Mouse (Mus musculus) gastrocnemius, postnatal 36 days (tissue): ENCODE data around the gene Thada. TPM values are rescaled to one million over a fixed set of nuclear protein-coding genes. Genes with fewer than 3 reads are reported as not detected.

Source experiments
- DNase-seq, 2 experiments: peaks; one replicate each; pipeline ENCODE4 v3.0.0; 2022
- intact Hi-C: fragments of 180-260 bp; cut with DNase I; formaldehyde crosslinking; loops from one replicate; pipeline ENCODE4 v1.15.1; 2025
- total RNA-seq, 2 experiments: library from RNA; stranded (reverse); gene quantifications; 2 replicates each; pipeline ENCODE4 v1.2.3; 2021

Thada gene
- total RNA-seq, 2 experiments from 2014 or later = 4.3 to 5.8 TPM

DNA sequence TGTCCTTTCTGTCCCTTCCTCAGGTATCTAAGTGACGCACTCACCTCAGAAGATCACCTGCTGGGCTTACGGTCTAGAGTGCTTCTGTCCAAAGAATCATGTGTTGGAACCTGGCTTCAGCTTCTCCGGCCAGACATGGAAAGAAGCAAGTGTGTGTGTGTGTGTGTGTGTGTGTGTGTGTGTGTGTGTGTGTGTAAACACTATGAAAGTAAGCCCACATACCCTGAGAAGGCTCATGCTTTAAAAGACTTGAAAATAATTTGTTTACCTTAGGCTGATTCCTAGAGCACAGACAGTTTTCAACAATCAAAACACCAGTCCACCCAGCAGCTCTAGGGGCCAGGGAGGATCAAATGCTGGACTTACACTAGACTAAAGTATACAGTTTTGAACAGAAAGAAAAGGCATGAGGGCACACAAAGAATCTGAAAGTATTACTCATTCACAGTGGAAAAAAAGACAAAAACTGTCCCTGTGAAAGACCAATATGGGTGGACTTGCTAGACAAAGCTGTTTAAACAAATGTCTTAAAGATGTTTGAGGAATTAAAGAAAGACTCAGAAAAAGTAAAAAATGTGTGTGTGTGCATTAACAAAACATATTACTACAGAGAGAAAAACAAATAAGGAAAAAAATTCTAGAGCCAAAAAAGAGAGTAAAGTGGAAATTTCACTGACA lies 112.6 kb downstream of the Thada start:
- no peak for DNase-seq
- intact Hi-C loops = no loop called here

DNA sequence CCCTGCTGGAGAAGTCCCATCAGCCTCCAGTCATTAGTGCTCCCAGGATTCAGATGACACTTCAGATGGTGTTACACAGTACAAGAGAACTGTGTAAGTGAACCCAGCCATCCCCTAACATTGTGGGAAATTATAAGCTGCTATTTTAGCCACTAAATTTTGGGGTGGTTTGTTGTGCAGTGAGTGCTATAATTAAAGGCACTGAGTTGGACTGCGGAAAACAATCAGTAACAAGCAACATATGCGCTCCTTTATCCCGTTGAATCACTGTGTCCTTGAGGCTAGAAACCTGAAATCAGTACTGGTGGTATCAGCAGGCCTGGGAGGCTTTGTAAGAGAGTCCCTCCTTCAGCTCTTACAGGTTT lies 113.2 kb downstream of the Thada start:
- intact Hi-C loops = no loop called here
- no peak for DNase-seq

DNA sequence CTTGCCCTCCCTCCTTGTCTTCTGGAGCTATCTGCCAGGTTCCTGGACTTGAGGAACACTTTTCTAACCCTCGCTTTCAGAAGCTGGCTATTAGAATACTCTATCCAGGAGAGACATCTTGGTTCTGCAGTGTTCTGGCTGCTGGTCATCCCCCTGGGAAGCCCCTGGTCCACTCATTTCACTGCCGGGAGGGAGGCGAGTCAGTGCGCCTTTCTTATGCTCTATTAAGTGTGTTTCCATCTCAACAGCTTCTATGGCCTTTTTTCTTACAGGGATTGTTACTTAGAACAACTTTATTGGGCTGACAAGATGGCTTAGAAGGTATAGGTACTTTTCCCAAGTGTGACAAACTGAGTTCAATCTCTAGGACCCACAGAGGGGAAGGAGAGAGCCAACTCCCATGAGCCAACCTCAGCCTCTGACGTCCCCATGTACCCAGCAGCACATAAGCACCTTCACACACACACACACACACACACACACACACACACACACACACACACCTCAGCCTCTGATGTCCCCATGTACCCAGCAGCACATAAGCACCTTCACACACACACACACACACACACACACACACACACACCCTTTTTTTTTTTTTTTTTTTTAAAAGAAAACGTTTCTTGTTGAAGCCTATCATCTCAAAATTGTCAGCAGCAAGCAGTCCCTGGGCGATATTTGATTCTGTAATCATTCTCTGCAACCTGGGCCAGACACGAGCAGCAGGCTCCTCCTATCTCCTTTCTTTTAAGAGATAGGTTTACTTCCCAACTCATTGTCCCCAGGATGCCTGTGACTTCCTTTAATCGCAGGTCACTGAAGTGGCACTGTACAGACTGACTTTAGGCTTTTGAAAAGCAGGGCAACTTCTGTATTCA lies 113.9 kb downstream of the Thada start:
- intact Hi-C loops = no loop called here
- no peak for DNase-seq

DNA sequence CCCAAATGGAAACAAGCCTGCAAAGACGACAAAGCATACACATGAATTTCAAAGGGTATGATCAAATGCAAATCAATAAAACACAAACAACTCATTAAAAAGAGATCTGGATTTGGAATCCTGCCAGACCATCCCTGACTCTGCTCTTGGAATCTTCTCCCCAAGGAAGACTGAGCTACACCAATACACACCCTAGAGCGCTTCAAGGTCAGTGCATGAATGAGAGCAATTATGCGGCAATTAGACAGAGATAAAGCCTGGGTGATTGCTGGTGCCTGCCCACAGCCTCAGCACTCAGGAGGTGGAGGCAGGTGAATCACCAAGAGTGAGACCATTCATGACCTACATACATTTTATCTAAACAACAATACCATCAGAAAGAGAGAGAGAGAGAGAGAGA lies 114.7 kb downstream of the Thada start:
- no peak for DNase-seq
- intact Hi-C loops = no loop called here

DNA sequence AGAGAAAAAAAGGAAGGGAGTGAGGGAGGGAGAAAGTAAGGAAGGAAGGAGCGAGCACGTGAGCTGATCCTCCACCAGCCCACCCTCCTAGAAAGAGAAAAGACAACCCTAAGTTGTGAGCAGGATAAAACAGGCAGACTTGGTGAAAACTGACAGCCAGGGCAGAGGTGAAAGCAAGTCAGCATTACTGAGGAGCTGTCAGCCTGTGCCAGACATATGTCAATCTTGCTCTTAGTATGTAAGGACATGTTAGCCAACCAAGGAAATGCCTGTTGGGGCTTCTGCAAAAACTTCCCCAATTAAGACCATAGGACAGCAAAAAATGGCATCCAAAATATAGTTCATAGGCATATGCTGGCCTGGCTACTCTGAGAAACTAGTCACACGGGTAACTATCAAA lies 117.1 kb downstream of the Thada start:
- DNase-seq = no peak
- intact Hi-C loops = no loop called here

DNA sequence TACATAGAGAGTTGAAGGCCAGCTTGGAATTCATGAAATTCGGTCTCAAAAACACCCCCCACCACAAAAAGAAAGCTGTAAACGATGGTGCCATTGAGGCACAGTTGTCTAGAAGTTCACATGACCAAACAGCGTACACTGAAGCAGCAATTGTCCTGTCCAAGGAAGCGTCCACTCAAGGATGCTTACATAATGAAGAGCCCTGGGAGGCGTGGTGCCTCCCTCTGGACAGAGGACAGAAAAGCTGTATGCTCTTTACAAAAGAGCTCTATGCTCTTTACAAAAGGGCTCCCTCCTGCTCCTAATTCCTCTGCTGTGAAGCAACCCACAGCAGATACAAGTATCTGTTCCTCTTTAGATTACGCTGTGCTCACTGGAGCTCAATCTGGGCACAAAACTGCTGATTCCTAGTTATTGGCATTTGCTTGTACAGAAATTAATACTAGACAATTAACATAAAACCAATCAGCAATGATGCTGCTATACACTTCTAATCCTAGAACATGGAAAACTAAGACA lies 123.6 kb downstream of the Thada start:
- no peak for DNase-seq
- intact Hi-C loops = no loop called here

DNA sequence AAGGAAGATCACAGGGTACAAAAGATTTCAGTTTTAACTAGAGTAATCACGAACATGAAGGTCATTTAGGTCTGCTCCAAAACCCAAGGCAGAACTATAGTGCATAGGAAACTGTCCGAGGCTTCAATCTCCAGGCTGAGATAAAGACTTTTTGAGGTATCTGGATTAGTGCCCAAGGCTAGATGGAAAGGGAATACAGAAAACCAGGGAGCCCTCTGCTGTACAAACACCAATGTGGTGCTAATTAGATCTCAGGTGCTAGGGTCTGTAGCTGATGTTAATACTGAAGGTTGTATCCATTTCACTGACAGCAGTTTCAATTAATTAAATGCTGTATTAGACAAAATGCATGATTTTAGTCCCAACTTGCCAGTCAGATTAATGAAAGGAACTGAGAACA lies 124.3 kb downstream of the Thada start:
- intact Hi-C loops = no loop called here

DNA sequence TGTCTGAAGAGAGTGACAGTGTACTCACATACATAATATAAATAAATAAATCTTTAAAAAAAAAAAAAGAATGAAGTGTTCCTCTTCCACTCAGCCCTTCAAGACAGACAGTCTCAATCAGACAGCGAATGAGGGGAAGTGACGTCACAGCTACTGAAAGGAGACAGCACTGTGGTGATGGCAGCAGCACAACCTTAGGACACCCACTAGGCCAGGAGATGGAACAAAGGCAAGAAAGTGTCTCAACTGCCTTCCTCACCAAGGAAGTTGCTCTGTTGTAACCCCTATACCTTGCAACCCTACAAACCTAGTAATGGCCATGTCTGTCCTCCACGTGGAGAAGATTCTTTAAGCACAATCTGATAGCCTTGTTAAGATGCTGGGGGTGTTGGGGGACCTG lies 125.4 kb downstream of the Thada start:
- intact Hi-C loops = no loop called here
- no peak for DNase-seq

More for the DNA sequence above, 124.3 kb downstream of the Thada start:
- DNase-seq = no peak

DNA sequence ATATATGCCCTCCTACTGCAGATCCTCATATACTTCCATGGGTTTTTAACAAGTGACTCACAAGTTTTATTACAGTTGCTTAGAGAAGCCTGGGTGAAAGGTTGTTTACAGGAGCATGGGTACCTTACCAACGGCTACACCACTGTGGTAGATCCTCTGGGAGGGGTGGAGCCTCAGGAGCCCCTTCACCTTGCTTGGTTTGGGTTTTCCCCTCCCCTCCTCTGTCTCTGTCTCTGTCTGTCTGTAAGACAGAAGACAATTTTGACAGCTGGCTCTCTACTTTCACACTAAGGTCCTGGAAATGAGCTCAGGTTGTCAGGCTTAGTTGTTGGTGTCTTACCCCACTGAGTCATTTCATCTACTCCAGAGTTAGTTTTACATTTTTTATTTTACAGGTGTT lies 130.0 kb downstream of the Thada start:
- no peak for DNase-seq
- intact Hi-C loops = loop anchor here (5.0 kb wide), 1 partner anchor 109 kb away; no protein-coding TSS in a partner anchor

DNA sequence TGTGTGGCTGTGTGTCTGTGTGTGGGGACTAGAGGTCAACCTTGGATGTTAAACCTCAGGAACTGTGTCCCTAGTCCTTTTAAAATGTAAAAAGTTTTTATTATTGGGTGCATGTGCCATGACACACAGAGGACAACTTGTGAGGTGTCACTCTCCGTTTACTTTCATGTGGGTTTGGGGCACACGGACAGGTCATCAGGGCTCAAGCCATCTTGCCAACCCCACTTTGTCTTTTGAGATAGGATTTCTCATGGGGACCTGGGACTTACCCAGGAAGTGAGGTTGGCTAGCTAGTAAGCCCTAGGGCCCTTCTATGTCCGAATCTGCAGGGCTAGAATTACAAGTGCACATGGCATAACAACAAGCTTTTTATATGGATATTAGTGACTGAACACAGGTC lies 130.9 kb downstream of the Thada start:
- no peak for DNase-seq
- intact Hi-C loops = loop anchor here (5.0 kb wide), 1 partner anchor 108 kb away; no protein-coding TSS in a partner anchor

DNA sequence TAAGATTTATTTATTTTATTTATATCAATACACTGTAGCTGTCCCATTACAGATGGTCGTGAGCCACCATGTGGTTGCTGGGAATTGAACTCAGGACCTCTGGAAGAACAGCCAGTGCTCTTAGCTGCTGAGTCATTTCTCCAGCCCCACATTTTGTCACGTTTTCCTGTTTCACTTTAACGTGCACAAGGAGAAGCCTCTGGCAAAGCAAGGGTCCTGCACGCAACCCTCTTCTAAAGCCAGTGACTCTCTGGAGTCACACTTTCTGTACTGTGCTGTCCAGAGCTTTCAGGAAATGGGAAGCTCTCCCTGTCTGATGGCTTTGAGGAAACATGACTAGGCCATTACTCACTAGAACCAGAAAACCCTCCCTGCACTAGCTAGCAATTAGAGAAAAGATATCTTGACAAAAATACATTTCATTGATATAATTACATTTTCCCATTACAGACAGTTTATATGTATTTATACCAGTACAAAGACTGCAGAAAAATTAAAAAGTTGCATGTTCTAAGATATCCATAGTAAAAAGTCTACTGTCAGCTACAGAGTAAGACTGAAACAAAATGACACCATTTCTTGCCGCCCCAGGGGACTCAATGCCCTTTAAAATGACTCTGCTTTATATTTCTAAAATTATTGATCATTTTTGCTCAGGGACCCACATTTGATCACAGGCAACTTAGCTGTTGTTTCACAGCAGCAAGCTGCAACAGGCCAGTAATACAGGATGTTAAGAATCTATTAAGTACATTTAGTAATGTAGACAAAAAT lies 131.6 kb downstream of the Thada start:
- intact Hi-C loops = loop anchor here (5.0 kb wide), 1 partner anchor 107 kb away; no protein-coding TSS in a partner anchor

DNA sequence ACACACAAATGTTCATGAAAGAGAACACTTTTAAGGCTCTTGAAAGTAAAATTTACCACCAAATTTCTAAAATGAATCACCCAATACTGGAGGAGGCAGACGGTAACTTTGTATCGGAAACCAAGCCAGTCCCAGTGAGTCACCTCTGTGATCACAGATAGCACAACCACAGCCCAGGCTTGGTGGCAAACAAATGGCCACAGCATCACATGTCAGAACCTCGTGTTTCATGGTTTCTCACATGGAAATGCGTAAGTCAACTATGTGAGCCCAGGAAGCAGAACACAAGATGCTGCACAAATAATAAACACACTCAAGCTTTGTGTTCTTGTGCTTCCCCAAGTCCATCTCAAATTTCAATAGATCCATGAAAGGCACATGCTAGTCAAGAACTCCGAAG lies 133.1 kb downstream of the Thada start:
- intact Hi-C loops = no loop called here
- no peak for DNase-seq

More for the DNA sequence above, 131.6 kb downstream of the Thada start:
- no peak for DNase-seq

DNA sequence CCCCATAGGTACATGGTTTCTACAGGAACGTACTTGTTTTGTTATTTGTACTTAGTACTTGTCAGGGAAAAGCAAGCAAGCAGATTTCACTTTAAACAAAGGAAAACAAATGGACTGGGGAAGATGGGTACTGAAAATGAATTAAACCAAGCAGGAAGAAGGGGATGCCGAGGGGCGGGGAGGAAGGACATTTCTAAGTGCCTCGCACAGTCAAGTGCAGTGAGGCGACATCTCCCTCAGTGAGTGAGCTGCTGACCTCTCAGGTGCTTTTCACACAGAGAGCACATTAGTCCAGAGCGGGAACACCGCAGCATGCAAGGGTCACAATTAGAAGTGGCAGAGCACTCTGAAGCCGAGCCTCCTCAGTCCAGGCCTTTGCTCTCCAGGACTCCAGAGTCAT lies 135.0 kb downstream of the Thada start:
- intact Hi-C loops = no loop called here
- no peak for DNase-seq

DNA sequence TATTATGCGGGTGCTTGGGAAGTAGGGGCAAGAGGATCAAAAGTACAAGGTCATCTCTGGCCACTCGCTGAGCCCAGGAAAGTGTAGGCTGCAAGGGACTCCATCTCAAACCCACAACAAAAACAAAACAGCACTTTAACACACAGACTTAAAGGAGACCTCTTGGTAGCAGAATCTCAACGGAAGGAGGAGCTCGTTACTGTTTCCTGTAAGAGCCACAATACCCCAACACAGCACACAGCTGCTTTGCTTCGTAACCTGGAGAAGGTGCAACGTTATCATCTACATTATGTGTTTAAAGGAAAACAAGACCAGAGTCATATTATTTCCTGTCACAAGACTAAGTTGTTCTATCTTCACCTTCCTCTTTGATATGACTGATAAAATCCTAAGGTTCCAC lies 135.5 kb downstream of the Thada start:
- no peak for DNase-seq
- intact Hi-C loops = no loop called here

DNA sequence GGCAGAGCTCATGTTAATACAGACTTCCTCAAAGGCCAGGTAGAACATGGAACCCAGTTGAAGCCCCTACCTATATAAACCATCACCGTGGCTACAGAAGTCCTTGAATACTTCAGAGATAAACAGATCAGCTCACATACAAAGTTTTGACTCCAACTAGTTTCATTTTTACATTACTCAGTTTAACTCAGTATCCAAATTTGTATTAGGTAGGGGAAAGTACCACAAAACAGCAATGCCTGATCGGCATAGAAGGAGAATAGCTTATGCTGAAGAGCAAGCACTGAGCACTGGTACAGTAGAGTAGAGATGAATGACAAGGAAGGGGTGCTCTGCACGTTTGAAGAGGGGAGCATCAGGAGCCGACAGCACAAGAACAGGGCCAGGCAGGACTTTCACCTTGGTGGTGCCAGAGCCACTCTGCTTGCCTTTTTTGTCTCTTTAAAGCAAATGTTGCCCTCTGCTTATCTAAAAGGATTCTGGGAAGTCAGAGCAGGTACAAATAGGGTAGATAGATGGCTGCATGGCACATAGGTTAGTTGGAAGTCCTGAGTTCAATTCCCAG lies 136.0 kb downstream of the Thada start:
- intact Hi-C loops = no loop called here

DNA sequence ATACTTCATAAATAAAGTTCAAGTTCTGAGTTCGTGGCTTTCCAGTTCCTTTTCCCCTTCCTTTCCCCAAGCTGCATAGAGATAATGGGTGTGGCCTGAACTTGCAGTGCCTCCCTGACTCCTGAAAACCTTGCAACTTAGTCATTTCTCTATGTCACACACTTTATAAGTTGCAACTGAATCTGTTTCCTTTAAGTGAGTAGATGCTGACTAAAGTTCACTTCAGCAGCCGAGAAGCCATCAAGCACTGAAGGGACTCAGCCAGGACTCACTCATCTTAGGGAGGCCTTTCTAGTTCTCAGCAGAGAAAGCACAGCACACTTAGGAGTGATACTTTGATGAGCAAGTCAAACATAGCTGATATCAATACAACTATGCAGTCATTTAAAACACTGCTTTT lies 137.5 kb downstream of the Thada start:
- intact Hi-C loops = no loop called here
- no peak for DNase-seq

More for the DNA sequence above, 136.0 kb downstream of the Thada start:
- DNase-seq = no peak

DNA sequence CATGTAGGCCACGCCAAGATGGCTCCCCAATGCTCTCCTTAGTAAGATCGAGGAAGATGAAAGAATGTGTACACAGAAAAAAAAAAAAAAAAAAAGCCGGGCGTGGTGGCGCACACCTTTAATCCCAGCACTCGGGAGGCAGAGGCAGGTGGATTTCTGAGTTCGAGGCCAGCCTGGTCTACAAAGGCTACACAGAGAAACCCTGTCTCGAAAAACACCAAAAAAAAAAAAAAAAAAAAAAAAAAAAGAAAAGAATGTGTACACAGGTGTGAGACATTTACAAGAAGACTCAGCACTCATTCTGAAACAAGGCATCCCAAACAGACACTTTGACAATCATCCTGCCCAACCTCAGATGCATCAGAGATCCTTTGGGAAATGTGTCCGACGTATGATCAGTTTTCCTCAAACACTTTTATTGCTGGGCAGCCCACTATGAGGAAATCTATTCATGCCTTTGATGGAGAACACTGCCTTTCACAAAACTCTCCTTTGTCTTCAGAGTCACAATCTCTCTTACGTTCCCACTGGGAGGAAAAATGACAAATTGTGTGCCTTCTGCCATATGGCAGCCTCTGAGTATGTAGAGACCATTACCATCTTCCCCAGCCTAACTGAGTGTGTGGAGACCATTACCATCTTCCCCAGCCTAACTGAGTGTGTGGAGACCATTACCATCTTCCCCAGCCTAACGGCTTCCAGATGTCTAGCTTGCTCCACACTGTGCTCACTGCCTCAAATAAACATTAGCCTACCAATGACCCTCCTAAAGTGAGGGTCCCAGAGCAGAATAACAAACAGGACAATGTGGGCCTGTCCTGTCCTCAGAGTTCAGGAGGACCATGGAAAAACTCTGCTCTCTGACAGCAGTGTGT lies 138.7 kb downstream of the Thada start:
- no peak for DNase-seq
- intact Hi-C loops = no loop called here

DNA sequence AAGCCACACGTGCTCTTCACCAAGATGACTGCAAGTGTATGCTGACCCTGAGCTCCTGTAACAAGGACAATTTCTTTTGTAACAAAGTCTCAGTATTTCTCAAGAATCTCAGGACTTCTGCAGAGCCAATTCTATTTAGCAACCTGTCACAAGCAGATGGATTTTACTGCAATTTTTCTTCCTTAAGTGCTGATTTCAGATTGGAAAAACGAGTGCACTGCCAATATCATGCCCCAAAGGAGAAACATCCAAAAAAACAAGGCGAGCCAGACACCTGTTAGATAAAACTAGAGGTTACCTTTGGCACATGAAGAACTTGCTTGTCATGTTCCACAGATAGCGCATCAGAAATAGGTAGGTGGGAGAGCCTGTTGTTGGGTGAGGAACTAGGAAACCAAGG lies 143.8 kb downstream of the Thada start:
- DNase-seq = no peak
- intact Hi-C loops = no loop called here

DNA sequence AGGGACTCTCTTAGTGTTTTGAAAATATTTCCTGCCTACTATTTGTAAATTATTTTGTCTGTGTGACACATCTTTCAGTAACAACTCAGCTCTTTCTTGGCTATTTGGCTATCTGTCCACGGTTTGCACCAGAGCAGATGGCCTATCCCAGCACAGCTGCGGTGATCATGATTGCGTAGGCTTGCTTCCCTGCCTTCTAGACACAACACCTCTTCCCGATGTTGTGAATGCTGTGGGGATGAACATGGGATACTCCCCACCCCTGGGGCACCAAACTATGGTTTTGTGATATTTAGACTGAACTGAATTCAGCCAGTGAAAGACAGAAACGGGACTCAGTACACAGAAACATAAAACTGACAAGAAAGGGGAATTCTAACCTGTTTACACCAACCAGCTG lies 144.7 kb downstream of the Thada start:
- no peak for DNase-seq
- intact Hi-C loops = no loop called here

DNA sequence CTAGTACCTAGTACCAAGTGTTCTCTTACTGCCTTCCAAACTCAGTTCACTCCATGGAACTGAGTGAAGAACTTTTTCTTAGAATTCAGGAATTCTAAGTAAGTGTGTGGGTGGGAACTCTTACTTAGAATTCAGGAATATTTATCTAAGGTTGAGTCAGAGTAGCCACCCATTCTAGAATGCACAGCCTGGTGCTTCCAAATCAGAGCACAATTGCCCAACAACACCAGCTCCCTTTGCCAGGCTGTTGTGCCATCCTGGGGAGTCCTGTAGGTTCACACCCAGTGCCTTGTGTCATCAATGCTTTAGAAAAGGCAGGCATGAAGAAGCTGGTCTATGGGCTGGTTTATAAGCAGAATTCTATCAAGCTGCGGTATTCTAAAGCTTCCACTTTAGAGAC lies 145.4 kb downstream of the Thada start:
- intact Hi-C loops = no loop called here
- DNase-seq = no peak
